Mouse (Mus musculus) ES-CJ7 (cell line): ENCODE data around the gene Fars2.
A peak's percentile ranks its signal among the peaks of the same experiment; 100 is the strongest.
"Not testable (repeated sequence)": the region's sequence is repeated elsewhere in the genome, so short reads cannot be mapped to it uniquely, and the experiment has no call there.

Source experiments
- DNase-seq: peaks from one replicate; pipeline ENCODE4 v3.0.0; 2011; ENCODE audit warnings: low read depth, low spot score

The Fars2 gene

DNA sequence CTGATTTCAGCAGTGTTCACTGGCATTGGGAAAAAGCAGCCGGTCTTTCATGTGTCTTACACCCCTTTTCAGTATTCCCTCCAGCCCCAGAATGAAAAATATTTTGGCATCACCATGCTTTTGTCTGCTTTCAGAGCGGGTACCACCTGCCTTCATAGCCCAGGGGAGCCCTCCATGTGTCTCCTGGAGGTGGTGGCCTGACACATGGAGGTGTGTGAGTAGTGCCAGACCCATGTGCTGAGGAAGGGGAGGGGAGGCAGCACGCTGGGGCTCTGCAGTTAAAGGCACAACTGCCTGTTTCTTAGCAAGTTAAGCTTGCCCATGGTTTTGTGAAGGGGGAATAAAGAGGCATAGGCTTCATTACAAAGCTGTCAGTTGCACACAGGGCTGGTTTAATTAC, 176.3 kb downstream of the Fars2 start:
- DNase-seq = no peak

GRCm38 (mm10) chr13:36294503-36294902, 177.3 kb downstream of the Fars2 start:
- DNase-seq = no peak

DNA sequence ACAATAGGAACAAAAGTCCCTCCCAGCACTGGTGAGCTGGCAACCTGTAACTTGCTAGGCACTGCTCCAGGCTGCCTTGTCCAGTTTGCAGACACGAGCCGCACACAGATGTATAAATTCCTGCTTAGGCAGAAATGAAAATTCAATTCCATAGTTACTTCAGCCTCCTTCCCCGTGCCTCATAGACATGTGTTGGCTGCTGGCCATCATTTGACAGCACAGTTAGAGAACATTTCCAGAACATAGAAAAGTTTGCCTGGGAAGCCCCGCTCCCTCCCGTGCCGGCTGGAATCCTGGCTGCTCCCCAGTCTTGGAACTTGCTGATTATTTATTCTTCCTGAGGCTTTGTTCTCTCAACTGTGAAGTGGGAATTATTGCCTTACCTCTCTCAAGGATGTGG, 178.6 kb downstream of the Fars2 start:
- DNase-seq = no peak

DNA sequence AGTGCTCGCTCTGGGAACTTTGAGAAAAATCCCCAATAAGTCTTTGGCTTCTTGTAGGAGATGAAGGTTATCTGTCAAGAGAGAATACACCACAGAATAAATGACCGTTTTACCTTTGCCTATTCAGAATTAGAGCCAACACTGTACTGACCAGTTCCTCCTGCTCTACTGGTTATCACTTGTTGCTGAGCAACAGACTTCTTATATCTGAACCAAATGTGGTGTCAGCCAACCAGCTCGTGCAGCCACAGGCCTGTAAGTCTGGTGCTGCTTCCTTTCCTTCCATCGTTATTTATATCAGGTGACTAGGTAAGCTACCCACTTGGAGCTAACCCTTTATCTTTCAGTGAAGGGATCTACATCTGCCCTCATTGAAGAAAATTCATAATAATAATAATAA, 179.4 kb downstream of the Fars2 start:
- no peak for DNase-seq

GRCm38 (mm10) chr13:36297950-36298781, 181.0 kb downstream of the Fars2 start:
- no peak for DNase-seq

- DNase-seq = no peak
These were observed 181.5 kb downstream of the Fars2 start for GRCm38 (mm10) chr13:36298782-36299031.

DNA sequence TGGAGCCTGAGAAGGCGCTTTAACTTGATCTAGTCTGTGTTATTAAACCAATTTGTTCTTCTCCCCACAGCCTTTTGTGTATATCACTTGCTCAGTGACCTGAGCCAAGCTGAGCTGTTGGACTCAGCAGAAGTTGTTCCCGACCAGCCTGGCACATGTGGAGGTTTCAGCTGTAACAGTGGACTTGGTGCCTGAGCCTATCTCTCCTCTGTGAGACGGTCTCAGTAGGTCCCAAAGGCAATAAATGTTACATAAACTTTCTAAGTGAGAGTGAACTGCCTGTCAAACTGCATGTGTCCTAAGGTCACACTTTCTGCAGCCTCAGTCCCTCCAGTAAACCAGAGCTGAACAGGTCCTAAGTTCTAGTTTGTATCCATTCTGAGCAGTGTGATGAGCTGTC, 185.6 kb downstream of the Fars2 start:
- DNase-seq = no peak

DNA sequence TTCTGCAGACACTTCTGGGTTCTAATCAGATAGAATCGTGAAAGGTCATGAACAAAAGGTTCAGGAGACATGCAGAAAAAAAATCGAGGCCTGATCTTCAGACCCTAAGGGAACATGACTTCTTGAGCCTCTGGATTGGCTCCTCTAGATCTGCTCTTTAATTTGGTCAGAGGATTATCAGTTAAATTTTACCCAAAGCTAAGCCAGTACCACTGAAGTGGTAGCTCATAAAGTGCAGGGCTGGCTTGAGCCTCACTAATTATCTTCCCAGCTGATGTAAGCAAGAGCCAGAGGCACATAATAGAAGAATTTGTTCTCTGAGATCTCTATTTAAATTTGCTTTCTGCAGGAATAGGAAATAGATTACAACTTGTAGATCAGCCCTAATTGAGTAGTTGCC, 188.1 kb downstream of the Fars2 start:
- no peak for DNase-seq

- DNase-seq = no peak
These were observed 190.2 kb downstream of the Fars2 start for GRCm38 (mm10) chr13:36307386-36307785.

DNA sequence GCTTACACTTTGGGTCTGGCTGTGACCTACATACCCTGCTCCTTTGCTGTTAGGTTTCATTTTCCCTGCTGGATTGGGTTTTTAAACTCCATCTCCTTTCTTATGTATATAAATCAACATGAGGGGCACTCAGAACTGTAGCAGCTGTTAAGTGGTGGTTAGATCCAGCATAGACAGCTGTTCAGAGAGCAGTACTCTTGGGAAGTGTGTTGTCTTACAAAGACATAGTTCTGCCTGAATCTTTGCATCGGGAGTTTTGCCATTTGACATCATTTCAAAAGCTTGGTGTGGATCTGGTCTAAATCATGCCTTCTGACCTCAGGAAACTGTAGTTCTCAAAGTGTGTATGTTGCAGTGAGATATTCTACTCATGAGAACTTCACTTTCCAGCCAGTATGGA, 191.9 kb downstream of the Fars2 start:
- DNase-seq = no peak

DNA sequence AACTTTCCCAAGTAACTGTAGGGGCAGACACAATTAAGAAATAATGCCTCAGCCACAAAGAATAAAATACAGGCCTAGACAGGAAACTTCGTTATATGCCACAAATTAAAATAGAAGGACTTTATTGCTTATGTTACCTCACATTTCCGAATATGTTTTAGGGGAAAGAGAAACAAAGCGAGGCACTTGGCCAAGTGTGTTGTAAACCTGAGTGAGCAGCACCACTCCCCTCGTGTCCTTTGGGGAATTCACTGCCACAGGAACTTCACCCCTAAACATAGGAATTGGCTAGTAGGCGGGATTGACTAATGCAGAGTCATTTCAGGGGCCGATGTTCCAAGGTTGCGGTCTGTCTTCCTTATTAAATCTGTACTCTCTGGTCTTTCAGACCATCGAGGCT, 197.0 kb downstream of the Fars2 start:
- no peak for DNase-seq

- no peak for DNase-seq
These were observed 197.9 kb downstream of the Fars2 start for GRCm38 (mm10) chr13:36314860-36315800.

DNA sequence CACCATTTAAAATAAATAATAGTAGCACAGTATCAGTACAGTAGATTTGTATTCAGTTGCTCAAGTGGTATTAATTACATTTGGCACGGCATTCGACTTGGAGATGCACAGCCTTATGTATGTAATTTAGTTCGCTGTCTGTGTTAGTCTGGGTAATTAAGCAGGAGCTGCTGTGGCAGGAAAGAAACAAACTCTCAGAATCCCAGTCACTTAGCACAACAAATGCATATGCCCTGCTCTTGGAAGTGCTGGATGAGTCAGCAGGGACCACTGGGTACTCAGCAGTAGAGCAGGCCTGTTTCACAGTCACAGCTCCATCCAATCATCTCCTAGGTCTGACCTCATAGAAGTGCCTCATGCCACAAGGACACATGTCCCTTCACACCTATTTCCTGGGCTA, 200.6 kb downstream of the Fars2 start:
- peak; percentile 11 for DNase-seq

- DNase-seq = no peak
These were observed 207.4 kb downstream of the Fars2 start for GRCm38 (mm10) chr13:36324624-36325023.

DNA sequence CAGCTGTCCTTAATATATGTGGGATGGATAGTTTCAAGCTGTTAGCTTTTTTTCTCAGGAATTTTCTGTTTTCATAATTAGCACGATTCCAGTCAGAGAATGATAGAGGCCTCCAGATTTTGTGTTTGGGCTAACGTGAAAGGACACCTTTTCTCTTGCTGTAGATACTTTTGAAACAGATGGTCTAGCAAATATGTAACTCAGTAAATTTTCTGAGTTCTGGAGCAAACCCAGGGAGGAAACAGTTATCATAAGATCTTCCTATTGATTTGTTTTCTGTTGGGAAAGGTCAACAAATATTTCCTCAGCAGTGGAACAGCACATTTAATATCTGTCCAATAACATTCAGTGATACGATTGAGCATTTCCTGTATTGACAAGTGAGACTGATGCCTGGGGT, 209.3 kb downstream of the Fars2 start:
- DNase-seq = no peak

GRCm38 (mm10) chr13:36329871-36330270, 212.7 kb downstream of the Fars2 start:
- DNase-seq = no peak

GRCm38 (mm10) chr13:36330542-36330941, 213.3 kb downstream of the Fars2 start:
- DNase-seq = no peak

DNA sequence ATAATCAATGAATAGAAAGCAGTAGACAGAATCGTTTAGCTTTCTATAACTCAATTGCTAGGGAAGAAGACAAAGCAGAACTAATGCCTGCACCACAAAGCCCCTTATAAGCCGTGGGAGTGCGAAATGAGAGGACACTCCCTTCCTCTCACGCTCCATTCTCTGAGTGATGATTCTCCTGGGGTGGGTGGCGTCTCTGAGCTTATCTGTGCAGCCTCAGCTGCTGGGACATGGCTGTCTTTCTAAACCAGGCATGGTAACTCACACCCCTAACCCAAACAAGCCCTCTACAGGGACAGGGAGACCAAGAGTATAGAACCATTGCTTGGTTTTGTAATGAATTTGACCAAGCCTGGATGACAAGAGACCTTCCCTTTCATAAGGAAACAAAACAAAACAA, 217.5 kb downstream of the Fars2 start:
- no peak for DNase-seq

- no peak for DNase-seq
These were observed 234.3 kb downstream of the Fars2 start for GRCm38 (mm10) chr13:36351529-36351928.

GRCm38 (mm10) chr13:36357469-36357868, 240.3 kb downstream of the Fars2 start:
- DNase-seq = no peak

DNA sequence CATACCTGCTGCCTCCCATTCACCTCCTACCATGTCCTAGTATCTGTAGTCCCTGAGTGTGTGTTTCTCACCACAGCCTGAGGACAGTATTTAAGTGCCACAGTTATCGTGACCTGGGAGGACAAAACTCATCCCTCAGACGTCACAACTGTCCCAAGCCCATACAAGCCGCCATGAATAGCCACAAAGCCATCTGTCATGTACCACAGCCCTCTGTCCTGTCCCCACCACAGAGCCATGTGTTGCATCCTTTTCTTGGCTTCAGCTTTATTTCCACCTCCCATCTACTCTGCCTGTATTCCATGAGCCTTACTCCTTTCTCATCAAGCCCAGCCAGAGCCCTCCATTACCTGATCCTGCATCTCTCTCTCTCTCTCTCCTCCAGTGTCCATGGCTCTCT, 244.2 kb downstream of the Fars2 start:
- no peak for DNase-seq

DNA sequence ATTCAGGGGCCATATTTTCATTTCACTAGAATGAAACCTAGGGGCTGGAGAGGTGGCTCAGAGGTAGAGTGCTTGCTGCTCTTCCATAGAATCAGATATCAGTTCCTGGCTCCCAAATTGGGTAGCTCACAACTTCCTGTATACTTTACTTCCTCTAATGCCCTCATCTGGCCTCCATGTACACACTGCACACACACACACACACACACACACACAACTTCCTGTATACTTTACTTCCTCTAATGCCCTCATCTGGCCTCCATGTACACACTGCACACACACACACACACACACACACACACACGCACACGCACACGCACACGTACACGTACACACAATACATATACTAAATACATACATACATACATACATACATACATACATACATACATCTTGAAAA, 248.5 kb downstream of the Fars2 start:
- DNase-seq = not testable (repeated sequence)

GRCm38 (mm10) chr13:36366304-36366703, 249.1 kb downstream of the Fars2 start:
- DNase-seq = no peak
